Comparison of ENCODE assay signal across 12 mouse cellular contexts in genomic region chr10:95318392-95318708, GRCm38 (mm10). TPM values are rescaled to one million over a fixed set of nuclear protein-coding genes. Genes with fewer than 3 reads are reported as not detected.
DNase-seq lines count a peak whose midpoint lies in the region; ATAC-seq lines count a peak whose summit lies in the region.
"Had no signal": no experiment of that assay in that cellular context is flagged by ENCODE, and none has a peak within 500 bp of the region (broad histone marks: within the 10 kb centered on the region; RNA-seq: fewer than 3 reads in every experiment).

No protein-coding gene starts in this region.

- ATAC-seq in heart, embryonic 12.5 days (ENCODE audit: insufficient number of reproducible peaks, low FRiP score): no peak
- no peak for ATAC-seq in midbrain, embryonic 16.5 days
- ATAC-seq: forebrain, postnatal 0 days had no signal

- H3K27ac ChIP-seq in heart, embryonic 12.5 days (ENCODE audit: poor library complexity, severe bottlenecking): peak overlapping the region; percentile 46; the same call in 1 of the 2 replicates
- no peak overlapping the region for H3K27ac ChIP-seq in midbrain, embryonic 16.5 days (ENCODE audit: low read length)
- H3K27ac ChIP-seq: kidney, postnatal 0 days; limb, embryonic 15.5 days had no signal

- 59% methylated on average over 7 of the region's 7 CpGs for WGBS in heart, embryonic 12.5 days
- WGBS in midbrain, embryonic 16.5 days: 93% methylated on average over 7 of the region's 7 CpGs

- H3K4me2 ChIP-seq in heart, embryonic 12.5 days: peak overlapping the region; percentile 8
- no peak overlapping the region for H3K4me2 ChIP-seq in midbrain, embryonic 16.5 days (ENCODE audit: low read length)
- H3K4me2 ChIP-seq: limb, embryonic 15.5 days had no signal

- H3K4me3 ChIP-seq in heart, embryonic 12.5 days: no peak overlapping the region
- no peak overlapping the region for H3K4me3 ChIP-seq in midbrain, embryonic 16.5 days (ENCODE audit: low read depth, low read length)
- H3K4me3 ChIP-seq: limb, embryonic 15.5 days had no signal

- H3K36me3 ChIP-seq in heart, embryonic 12.5 days: no peaks in the 10 kb centered on the region
- no peaks in the 10 kb centered on the region for H3K36me3 ChIP-seq in midbrain, embryonic 16.5 days (ENCODE audit: control insufficient read depth, insufficient read depth, low read length)
- H3K36me3 ChIP-seq: limb, embryonic 15.5 days had no signal

- intact Hi-C loops in heart, postnatal 25 days (cut with DNase I): loop anchor here (1.0 to 5.0 kb wide), 3 partner anchors 101 to 216 kb away; no protein-coding TSS in a partner anchor
- intact Hi-C loops in gastrocnemius, postnatal 14 days (cut with DNase I; ENCODE audit: low total_unique reads): loop anchor here (5.0 kb wide), 2 partner anchors 51 to 99 kb away; partner anchors contain the start of gene Socs2

- H3K27me3 ChIP-seq in heart, embryonic 12.5 days (replicated peaks): no peaks in the 10 kb centered on the region
- H3K27me3 ChIP-seq in midbrain, embryonic 16.5 days (ENCODE audit: control insufficient read depth, insufficient read depth, low read depth, low read length): no peaks in the 10 kb centered on the region
- H3K27me3 ChIP-seq: limb, embryonic 15.5 days had no signal

- H3K4me1 ChIP-seq in heart, embryonic 12.5 days (replicated peaks): peaks cover 48% of the 10 kb centered on the region
- peaks cover 15% of the 10 kb centered on the region for H3K4me1 ChIP-seq in midbrain, embryonic 16.5 days (ENCODE audit: control insufficient read depth, insufficient read depth, low read length)

- peak overlapping the region; percentile 32; the same call in 1 of the 2 replicates for H3K9ac ChIP-seq in heart, embryonic 12.5 days
- no peak overlapping the region for H3K9ac ChIP-seq in midbrain, embryonic 16.5 days (ENCODE audit: low read depth, low read length)
- H3K9ac ChIP-seq: forebrain, postnatal 0 days; limb, embryonic 15.5 days had no signal

- no peaks in the 10 kb centered on the region for H3K9me3 ChIP-seq in heart, embryonic 12.5 days (replicated peaks)
- no peaks in the 10 kb centered on the region for H3K9me3 ChIP-seq in midbrain, embryonic 16.5 days (replicated peaks; ENCODE audit: control insufficient read depth, low read length, poor library complexity, severe bottlenecking)
- H3K9me3 ChIP-seq: limb, embryonic 15.5 days had no signal

- DNase-seq in heart, postnatal 25 days (ENCODE audit: low spot score): no peak
- peak; percentile 50 for DNase-seq in lung, postnatal 36 days
- no peak for DNase-seq in lung, postnatal 25 days (ENCODE audit: low spot score)
- peak; percentile 42 for DNase-seq in gastrocnemius, postnatal 14 days
- DNase-seq in right cerebral cortex, adult 18-20 months: no peak
- DNase-seq in urinary bladder, postnatal 25 days (ENCODE audit: low spot score): no peak
- DNase-seq: forebrain, postnatal 0 days; right cerebral cortex, postnatal 25 days had no signal

RNA-seq across cellular contexts. Expression of gene Cradd, which starts 5.6 kb away (rescaled TPM):
- polyA plus RNA-seq in heart, embryonic 12.5 days (2016; fragmentation: Nextera tagmentation; extraction: Ambion mirVana): 8.0 and 10.5 TPM in 2 replicates
- total RNA-seq in heart, postnatal 25 days (2021): 1 to 10 TPM; 7.9 to 9.3 TPM
- 10 to 100 TPM; 10.5 to 12.0 TPM for total RNA-seq in gastrocnemius, postnatal 14 days (2021)
- polyA plus RNA-seq in midbrain, embryonic 16.5 days (2015; fragmentation: Nextera tagmentation; extraction: Ambion mirVana): 10.6 and 11.1 TPM in 2 replicates

Comparison
In these comparisons a context has a peak if more than half of its experiments do, and no peak if none do; other contexts are left out.
1. DNase-seq: peak in lung, postnatal 36 days (single experiment) and gastrocnemius, postnatal 14 days (single experiment); none in heart, postnatal 25 days (single experiment), lung, postnatal 25 days (single experiment), right cerebral cortex, adult 18-20 months (single experiment) and urinary bladder, postnatal 25 days (single experiment).